Mouse (Mus musculus) cerebellum, postnatal 36 days (tissue): Measurements from ENCODE around the gene Usp46.
"Not testable (repeated sequence)": the region's sequence is repeated elsewhere in the genome, so short reads cannot be mapped to it uniquely, and the experiment has no call there.

Source experiments
- DNase-seq, 2 experiments: peaks; one replicate each; pipeline ENCODE4 v3.0.0; 2021 to 2022; ENCODE audit warnings: mixed read lengths in 2 of 2

Usp46 gene

GRCm38 (mm10) chr5:74067831-74068713 lies at the start of gene Usp46:
TSS of gene Usp46 (minus strand) at chr5:74068431.
- DNase-seq, result peak; percentile 83 to 90

- DNase-seq, result no peak
Measured at GRCm38 (mm10) chr5:74113961-74114689, 45.9 kb upstream of the Usp46 start.

GRCm38 (mm10) chr5:74105445-74105844 lies 37.2 kb upstream of the Usp46 start:
- DNase-seq, result no peak

- DNase-seq, result no peak
Measured at GRCm38 (mm10) chr5:74101761-74102160, 33.5 kb upstream of the Usp46 start.

GRCm38 (mm10) chr5:74099046-74099445 lies 30.8 kb upstream of the Usp46 start:
- no peak for DNase-seq

GRCm38 (mm10) chr5:74097854-74098220 lies 29.6 kb upstream of the Usp46 start:
- no peak for DNase-seq

GRCm38 (mm10) chr5:74097116-74097853 lies 29.1 kb upstream of the Usp46 start:
- no peak for DNase-seq

GRCm38 (mm10) chr5:74096060-74096459 lies 27.8 kb upstream of the Usp46 start:
- no peak for DNase-seq

GRCm38 (mm10) chr5:74095611-74096010 lies 27.4 kb upstream of the Usp46 start:
- DNase-seq, result no peak

- DNase-seq, result no peak
Measured at GRCm38 (mm10) chr5:74094841-74095437, 26.7 kb upstream of the Usp46 start.

GRCm38 (mm10) chr5:74093556-74094428 lies 25.6 kb upstream of the Usp46 start:
- no peak for DNase-seq

GRCm38 (mm10) chr5:74092833-74093555 lies 24.8 kb upstream of the Usp46 start:
- peak; percentile 88 to 91 for DNase-seq

GRCm38 (mm10) chr5:74092481-74092832 lies 24.2 kb upstream of the Usp46 start:
- DNase-seq, result no peak

GRCm38 (mm10) chr5:74089643-74090042 lies 21.4 kb upstream of the Usp46 start:
- no peak for DNase-seq

- no peak for DNase-seq
Measured at GRCm38 (mm10) chr5:74081756-74082155, 13.5 kb upstream of the Usp46 start.

- no peak for DNase-seq
Measured at GRCm38 (mm10) chr5:74078861-74079615, 10.8 kb upstream of the Usp46 start.

GRCm38 (mm10) chr5:74078400-74078799 lies 10.2 kb upstream of the Usp46 start:
- no peak for DNase-seq

- DNase-seq, result no peak
Measured at GRCm38 (mm10) chr5:74077959-74078358, 9.7 kb upstream of the Usp46 start.

GRCm38 (mm10) chr5:74076759-74077158 lies 8.5 kb upstream of the Usp46 start:
- DNase-seq, result no peak

- not testable (repeated sequence) for DNase-seq
Measured at GRCm38 (mm10) chr5:74070564-74070963, 2.3 kb upstream of the Usp46 start.
